Mouse (Mus musculus): ENCODE results near the gene Gapvd1.
"Not testable (repeated sequence)": the region's sequence is repeated elsewhere in the genome, so short reads cannot be mapped to it uniquely, and the experiment has no call there.

Gapvd1 gene

DNA sequence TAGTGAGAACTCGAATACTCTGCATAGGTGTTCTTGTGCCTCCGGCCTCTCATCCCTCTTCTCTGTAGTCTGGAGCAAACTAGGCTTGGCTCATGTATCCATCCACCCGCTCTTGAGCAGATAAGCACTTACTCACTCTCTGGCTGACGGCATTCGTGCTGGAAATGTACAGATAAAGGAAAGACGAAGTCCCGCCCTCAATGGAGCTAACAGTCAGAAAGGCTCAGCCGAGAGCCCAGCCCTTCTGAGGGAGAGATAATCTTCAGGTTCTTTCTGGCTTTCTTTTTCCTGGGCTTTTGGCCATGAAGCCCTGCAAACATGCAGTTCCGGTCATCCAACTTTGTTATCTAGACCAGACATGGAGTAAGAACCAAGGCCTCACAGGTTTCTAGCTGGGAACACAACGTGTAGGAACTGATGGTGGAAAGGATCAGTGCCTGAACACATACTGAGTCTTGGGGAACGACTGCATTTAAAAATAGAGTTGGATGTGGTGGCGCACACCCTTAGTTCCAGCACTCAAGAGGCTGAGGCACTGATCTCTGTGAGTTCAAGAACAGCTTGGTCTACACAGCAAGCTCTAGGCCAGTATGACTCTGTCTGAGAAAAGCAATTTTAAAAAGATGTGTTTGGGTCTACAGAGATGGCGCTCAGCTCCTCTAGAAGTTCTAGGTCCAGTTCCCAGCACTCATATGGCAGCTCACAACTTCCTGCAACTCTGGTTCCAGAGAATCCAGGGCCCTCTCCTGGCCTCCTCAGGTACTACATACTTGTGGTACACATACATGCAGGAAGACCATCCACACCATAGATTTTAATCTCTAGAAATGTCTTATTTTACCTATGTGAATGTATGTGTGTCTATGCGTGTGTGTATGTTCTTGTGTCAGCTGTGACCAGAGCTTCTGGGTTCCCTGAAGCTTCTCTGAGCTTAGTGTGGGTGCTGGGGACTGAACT is 28.3 kb upstream of the Gapvd1 start:
- peaks cover 8% of the 10 kb centered on the region for H3K36me3 ChIP-seq (ENCODE audit: control insufficient read depth, insufficient read depth, low read length, poor library complexity, severe bottlenecking)
- no peaks in the 10 kb centered on the region for H3K27me3 ChIP-seq (ENCODE audit: control insufficient read depth, insufficient read depth, low read length, poor library complexity, severe bottlenecking)
- no peak for DNase-seq (ENCODE audit: low read depth, low spot score)

DNA sequence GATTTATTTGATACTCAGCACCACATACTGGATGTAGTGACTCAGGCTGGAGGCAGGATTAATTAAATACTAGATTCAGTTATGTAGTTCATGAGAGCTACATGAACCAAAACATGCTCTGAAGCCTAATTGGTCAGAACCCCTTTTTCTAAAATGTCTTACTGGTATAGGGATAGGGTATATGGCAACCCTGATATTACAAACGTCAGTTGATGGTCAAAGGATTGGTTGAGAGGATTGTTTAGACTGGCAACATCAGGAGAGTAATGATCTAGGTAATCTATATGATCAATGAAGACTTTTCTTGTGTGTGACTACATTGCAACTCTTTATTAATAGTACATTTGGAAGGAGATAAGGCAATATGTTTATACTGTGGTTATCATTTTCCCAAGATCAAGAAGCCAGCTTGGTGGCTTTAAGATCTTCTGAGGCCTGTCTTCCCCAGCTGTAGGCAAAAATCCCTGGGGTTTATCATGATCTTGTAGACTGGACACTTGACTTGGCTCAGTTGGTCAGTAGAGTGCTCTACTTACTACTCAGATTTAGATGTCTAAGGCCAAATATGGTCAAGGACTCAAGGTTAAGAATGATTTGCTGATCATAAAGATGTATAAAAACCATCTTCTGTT is 22.3 kb upstream of the Gapvd1 start:
- no peak for DNase-seq (ENCODE audit: low read depth, low spot score)
- Histone ChIP-seq H3K36me3 (ENCODE audit: control insufficient read depth, insufficient read depth, low read length, poor library complexity, severe bottlenecking) (peaks cover 27% of the 10 kb centered on the region), H3K27me3 (ENCODE audit: control insufficient read depth, insufficient read depth, low read length, poor library complexity, severe bottlenecking) (no peaks in the 10 kb centered on the region)

DNA sequence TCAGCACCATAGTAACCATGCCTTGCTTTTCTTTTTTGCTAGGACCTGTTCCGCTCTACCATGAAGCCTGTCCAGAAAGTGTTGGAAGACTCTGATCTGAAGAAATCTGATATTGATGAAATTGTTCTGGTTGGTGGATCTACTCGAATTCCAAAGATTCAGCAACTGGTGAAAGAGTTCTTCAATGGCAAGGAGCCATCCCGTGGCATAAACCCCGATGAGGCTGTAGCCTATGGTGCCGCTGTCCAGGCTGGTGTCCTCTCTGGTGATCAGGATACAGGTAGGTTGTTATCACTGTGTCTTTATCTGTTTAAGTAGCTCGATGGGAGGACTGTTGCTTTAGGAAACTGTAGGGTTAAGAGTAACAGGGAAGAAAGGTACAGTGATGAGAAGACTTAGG is 19.5 kb upstream of the Gapvd1 start:
- H3K36me3 ChIP-seq (ENCODE audit: control insufficient read depth, insufficient read depth, low read length, poor library complexity, severe bottlenecking) = peaks cover 25% of the 10 kb centered on the region
- no peaks in the 10 kb centered on the region for H3K27me3 ChIP-seq (ENCODE audit: control insufficient read depth, insufficient read depth, low read length, poor library complexity, severe bottlenecking)
- no peak for DNase-seq (ENCODE audit: low read depth, low spot score)

DNA sequence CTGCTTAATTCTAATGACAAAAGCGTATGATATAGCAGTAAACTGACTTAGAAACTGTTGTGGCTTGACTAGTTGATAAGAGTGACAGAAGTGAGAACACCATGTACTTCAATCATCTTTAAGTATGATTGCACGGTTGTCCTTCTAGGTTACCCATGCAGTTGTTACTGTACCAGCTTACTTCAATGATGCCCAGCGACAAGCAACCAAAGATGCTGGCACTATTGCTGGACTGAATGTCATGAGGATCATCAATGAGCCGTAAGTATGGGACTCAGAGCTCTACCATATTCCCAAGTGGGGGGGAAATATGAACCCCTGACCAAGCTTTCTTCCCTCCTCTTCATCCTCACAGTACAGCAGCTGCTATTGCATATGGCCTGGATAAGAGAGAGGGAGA is 18.6 kb upstream of the Gapvd1 start:
- Histone ChIP-seq H3K27me3 (ENCODE audit: control insufficient read depth, insufficient read depth, low read length, poor library complexity, severe bottlenecking) (no peaks in the 10 kb centered on the region), H3K36me3 (ENCODE audit: control insufficient read depth, insufficient read depth, low read length, poor library complexity, severe bottlenecking) (peaks cover 23% of the 10 kb centered on the region)
- no peak for DNase-seq (ENCODE audit: low read depth, low spot score)

DNA sequence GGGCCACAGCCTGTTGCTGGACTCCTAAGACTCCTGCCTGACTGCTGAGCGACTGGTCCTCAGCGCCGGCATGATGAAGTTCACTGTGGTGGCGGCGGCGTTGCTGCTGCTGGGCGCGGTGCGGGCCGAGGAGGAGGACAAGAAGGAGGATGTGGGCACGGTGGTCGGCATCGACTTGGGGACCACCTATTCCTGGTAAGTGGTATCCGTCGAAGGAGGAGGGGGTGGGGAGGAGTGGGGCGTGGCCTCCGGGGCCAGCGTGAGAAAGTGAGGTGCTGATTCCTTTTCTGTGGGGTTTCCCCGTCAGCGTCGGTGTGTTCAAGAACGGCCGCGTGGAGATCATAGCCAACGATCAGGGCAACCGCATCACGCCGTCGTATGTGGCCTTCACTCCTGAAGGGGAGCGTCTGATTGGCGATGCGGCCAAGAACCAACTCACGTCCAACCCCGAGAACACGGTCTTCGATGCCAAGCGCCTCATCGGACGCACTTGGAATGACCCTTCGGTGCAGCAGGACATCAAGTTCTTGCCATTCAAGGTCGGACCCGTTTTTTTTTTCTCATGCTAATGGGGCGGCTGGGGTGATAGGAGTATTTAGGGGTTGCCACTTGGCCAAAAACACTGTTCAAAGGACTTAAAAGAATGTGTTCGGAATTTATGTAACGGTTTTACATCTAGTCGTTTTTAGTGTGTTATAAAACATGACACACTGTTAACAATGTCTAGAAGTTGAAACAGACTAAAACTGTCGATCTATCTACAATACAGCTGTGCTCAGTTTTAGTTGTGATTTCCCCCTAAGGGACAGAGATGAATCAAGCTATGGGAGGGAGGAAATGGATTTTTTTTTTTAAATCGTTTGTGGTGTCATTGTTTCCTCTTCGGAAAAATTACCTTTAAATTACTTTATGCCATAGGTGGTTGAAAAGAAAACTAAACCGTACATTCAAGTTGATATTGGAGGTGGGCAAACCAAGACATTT is 17.5 kb upstream of the Gapvd1 start:
- Histone ChIP-seq H3K36me3 (ENCODE audit: control insufficient read depth, insufficient read depth, low read length, poor library complexity, severe bottlenecking) (peaks cover 23% of the 10 kb centered on the region), H3K27me3 (ENCODE audit: control insufficient read depth, insufficient read depth, low read length, poor library complexity, severe bottlenecking) (no peaks in the 10 kb centered on the region)
- peak; percentile 88 for DNase-seq (ENCODE audit: low read depth, low spot score)

DNA sequence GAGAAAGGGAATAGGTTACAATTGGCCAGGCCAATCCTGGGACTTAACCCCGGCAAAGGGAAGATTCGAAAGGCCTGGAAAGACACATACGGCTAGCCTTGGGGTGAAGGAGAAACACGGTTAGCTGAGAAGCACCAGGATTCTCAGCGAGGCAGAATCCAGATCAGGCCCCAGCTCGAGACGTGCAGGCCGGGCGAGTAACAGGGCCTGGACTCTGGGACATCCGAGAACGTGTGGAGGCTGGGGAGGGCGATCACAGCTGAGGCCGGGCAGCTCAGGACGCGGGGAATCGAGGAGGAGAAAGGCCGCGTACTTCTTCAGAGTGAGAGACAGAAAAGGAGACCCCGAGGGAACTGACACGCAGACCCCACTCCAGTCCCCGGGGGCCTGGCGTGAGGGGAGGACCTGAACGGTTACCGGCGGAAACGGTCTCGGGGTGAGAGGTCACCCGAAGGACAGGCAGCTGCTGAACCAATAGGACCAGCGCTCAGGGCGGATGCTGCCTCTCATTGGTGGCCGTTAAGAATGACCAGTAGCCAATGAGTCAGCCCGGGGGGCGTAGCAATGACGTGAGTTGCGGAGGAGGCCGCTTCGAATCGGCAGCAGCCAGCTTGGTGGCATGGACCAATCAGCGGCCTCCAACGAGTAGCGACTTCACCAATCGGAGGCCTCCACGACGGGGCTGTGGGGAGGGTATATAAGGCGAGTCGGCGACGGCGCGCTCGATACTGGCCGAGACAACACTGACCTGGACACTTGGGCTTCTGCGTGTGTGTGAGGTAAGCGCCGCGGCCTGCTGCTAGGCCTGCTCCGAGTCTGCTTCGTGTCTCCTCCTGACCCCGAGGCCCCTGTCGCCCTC is 16.6 kb upstream of the Gapvd1 start, which contains the start of gene Hspa5:
Hspa5 (plus strand) TSS at position 603 of the 859 bp plus-strand sequence.
- Histone ChIP-seq H3K36me3 (ENCODE audit: control insufficient read depth, insufficient read depth, low read length, poor library complexity, severe bottlenecking) (peaks cover 23% of the 10 kb centered on the region), H3K27me3 (ENCODE audit: control insufficient read depth, insufficient read depth, low read length, poor library complexity, severe bottlenecking) (no peaks in the 10 kb centered on the region)
- DNase-seq (ENCODE audit: low read depth, low spot score) = peak; percentile 100

DNA sequence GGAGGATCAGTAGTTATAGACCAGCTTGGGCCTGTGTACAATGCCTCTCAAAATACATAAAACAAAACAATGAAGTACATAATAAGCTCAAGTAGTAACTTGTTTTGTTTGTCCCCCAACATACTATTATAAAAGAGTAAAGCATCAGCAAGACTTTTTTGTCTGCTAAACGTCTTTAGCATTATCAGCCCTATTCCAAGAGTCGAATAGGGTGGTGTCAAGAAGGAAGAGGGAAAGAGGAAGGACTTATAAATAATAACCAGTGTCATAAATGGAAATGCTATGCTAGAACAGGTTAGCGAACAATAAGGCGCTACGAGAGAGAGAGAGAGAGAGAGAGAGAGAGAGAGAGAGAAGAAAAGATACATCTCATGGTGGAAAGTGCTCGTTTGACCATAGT is 15.9 kb upstream of the Gapvd1 start:
- no peak for DNase-seq (ENCODE audit: low read depth, low spot score)

DNA sequence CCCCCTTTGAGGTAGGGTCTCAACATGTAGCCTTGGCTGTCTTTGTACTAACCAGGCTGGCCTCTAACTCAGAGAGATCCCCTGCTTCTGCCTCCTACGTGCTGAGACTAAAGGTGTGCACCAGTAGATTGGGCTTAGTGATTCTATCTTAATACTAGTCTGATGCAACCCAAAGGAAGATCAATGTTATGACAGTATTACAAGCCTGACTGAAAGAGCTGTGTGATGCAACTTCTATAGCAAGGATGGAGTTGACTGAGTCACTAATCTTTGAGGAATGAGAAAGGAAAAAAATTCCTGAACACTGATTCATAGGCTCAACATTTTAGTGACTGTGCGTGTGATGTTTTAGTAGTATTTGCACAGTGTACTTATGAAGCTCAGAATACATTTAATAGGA is 15.0 kb upstream of the Gapvd1 start:
- DNase-seq (ENCODE audit: low read depth, low spot score) = no peak
- no peaks in the 10 kb centered on the region for H3K27me3 ChIP-seq (ENCODE audit: control insufficient read depth, insufficient read depth, low read length, poor library complexity, severe bottlenecking)
- H3K36me3 ChIP-seq (ENCODE audit: control insufficient read depth, insufficient read depth, low read length, poor library complexity, severe bottlenecking) = peaks cover 15% of the 10 kb centered on the region

More for the DNA sequence above, 15.9 kb upstream of the Gapvd1 start:
- no peaks in the 10 kb centered on the region for H3K27me3 ChIP-seq (ENCODE audit: control insufficient read depth, insufficient read depth, low read length, poor library complexity, severe bottlenecking)
- peaks cover 21% of the 10 kb centered on the region for H3K36me3 ChIP-seq (ENCODE audit: control insufficient read depth, insufficient read depth, low read length, poor library complexity, severe bottlenecking)

DNA sequence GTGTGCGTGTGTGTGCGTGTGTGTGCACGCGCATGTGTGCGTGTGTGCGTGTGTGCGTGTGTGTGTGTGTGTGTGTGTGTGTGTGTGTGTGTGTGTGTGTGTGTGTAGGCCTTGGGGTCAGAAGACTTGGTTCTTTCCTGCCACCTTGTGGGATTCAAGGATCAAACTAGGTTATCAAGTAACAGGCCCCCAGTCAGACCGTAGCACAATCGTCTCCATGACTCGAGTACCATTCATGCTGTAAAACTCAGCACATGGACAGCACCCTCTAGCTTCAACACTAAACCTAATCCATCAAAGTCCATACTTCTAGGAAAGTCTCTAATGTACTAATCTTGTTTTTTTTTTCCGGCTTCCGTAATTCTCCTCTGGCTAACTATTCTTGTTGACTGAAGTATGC is 9.8 kb upstream of the Gapvd1 start:
- DNase-seq (ENCODE audit: low read depth, low spot score) = no peak
- Histone ChIP-seq H3K36me3 (ENCODE audit: control insufficient read depth, insufficient read depth, low read length, poor library complexity, severe bottlenecking) (no peaks in the 10 kb centered on the region), H3K27me3 (ENCODE audit: control insufficient read depth, insufficient read depth, low read length, poor library complexity, severe bottlenecking) (no peaks in the 10 kb centered on the region)

DNA sequence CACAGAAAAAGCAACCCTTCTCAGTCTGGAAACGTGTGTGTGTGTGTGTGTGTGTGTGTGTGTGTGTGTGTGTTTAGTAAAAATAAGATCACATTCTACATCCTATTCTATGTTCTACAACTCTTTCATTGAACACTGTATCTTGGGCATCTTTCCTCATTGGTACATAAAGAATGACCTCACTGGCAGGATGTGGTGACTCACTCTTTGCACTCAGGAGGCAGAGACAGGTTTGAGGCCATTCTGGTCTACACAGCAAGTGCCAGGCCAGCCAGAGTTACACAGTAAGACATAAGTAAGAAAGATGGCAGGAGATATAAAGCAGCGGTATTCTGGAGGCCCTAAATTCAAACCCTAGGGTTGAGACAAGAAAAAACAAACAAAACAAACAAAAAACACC is 7.8 kb upstream of the Gapvd1 start:
- Histone ChIP-seq H3K27me3 (ENCODE audit: control insufficient read depth, insufficient read depth, low read length, poor library complexity, severe bottlenecking) (no peaks in the 10 kb centered on the region), H3K36me3 (ENCODE audit: control insufficient read depth, insufficient read depth, low read length, poor library complexity, severe bottlenecking) (no peaks in the 10 kb centered on the region)
- DNase-seq (ENCODE audit: low read depth, low spot score) = no peak

DNA sequence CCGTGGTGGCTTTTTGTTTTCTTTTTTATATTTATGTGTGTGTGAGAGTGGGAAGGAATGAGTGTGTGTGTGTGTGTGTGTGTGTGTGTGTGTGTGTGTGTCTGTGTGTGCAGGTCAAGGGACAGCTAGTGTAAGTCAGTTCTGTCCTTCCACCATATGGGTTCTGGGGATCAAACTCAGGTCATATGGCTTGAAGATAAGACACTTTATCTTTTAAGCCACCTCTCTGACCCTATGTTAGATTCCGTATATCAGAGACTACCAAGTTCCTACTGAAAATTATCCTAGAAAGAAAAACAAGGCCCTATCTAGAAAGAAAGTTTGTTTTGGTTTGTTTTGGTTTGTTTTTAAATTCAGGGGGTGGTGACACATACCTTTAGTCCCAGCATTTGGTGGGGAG is 7.1 kb upstream of the Gapvd1 start:
- Histone ChIP-seq H3K27me3 (ENCODE audit: control insufficient read depth, insufficient read depth, low read length, poor library complexity, severe bottlenecking) (no peaks in the 10 kb centered on the region), H3K36me3 (ENCODE audit: control insufficient read depth, insufficient read depth, low read length, poor library complexity, severe bottlenecking) (no peaks in the 10 kb centered on the region)
- DNase-seq (ENCODE audit: low read depth, low spot score) = no peak

DNA sequence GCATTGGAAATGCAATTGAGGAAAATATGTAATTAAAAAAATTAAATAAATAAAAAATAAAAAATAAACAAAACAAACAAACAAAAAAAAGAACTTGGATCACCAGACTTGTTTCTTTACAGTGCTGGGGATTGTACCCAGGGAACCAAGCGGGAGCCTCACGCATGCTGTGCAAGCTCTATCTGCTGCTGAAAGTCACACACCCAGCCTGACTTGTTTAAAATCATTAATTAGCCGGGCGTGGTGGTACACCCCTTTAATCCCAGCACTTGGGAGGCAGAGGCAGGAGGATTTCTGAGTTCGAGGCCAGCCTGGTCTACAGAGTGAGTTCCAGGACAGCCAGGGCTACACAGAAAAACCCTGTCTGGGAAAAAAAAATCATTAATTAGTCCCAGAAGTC is 6.2 kb upstream of the Gapvd1 start:
- not testable (repeated sequence) for H3K27me3 ChIP-seq (ENCODE audit: control insufficient read depth, insufficient read depth, low read length, poor library complexity, severe bottlenecking); H3K36me3 ChIP-seq (ENCODE audit: control insufficient read depth, insufficient read depth, low read length, poor library complexity, severe bottlenecking); DNase-seq (ENCODE audit: low read depth, low spot score)

DNA sequence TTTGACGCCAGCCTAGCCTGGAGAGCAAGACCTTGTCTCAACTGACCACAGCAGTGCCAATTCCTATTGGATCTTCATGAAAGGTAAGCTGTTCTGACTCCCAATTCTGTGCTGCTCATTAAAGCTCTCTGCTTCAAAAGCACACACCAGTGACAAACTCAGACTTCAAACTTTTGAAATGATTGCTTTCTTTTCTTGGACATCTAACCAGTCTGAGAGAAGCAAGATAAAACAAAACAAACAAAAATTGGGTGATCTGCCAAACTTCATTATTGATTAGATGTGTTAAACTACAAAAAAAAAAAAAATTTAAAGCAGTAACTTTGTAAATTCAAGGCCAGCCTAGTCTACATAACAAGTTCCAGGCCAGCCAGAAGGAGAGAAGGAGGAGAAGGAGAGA is 2.3 kb upstream of the Gapvd1 start:
- DNase-seq (ENCODE audit: low read depth, low spot score) = no peak
- H3K36me3 ChIP-seq (ENCODE audit: control insufficient read depth, insufficient read depth, low read length, poor library complexity, severe bottlenecking) = no peaks in the 10 kb centered on the region
- H3K27me3 ChIP-seq (ENCODE audit: control insufficient read depth, insufficient read depth, low read length, poor library complexity, severe bottlenecking) = no peaks in the 10 kb centered on the region

Measured in splenic B cell, adult 2 months (primary cell).